9 mouse cellular contexts compared by ENCODE assay signal in genomic region chr14:48752579-48752905, GRCm38 (mm10).
DNase-seq lines count a peak whose midpoint lies in the region; ATAC-seq and TF ChIP-seq lines count a peak whose summit lies in the region.
"Had no signal": no experiment of that assay in that cellular context is flagged by ENCODE, and none has a peak within 500 bp of the region (broad histone marks: within the 10 kb centered on the region; RNA-seq: fewer than 3 reads in every experiment).

No protein-coding gene starts in this region.

- 23% methylated on average over 8 of the region's 8 CpGs for WGBS in kidney, postnatal 0 days
- 23% methylated on average over 8 of the region's 8 CpGs for WGBS in kidney, embryonic 14.5 days
- 10% methylated on average over 8 of the region's 8 CpGs for WGBS in forebrain, embryonic 14.5 days
- 39% methylated on average over 8 of the region's 8 CpGs for WGBS in limb, embryonic 12.5 days
- WGBS in neural tube, embryonic 14.5 days, result 21% methylated on average over 8 of the region's 8 CpGs

- H3K4me3 ChIP-seq in kidney, postnatal 0 days (replicated peaks; ENCODE audit: low read depth, low read length), result no peak overlapping the region
- no peak overlapping the region for H3K4me3 ChIP-seq in kidney, embryonic 14.5 days (ENCODE audit: low read length)
- peak overlapping the region; percentile 3; the same call in 1 of the 2 replicates for H3K4me3 ChIP-seq in forebrain, embryonic 14.5 days (ENCODE audit: low read depth, low read length)
- no peak overlapping the region for H3K4me3 ChIP-seq in limb, embryonic 12.5 days (replicated peaks)
- no peak overlapping the region for H3K4me3 ChIP-seq in neural tube, embryonic 14.5 days (ENCODE audit: low read depth, low read length)
- H3K4me3 ChIP-seq: myocyte had no signal

- 0 out of 2 replicates have a peak, but pooled peaks cover 3% of the 10 kb centered on the region for H3K4me1 ChIP-seq in kidney, postnatal 0 days (replicated peaks; ENCODE audit: insufficient read depth, low read length)
- H3K4me1 ChIP-seq in kidney, embryonic 14.5 days (ENCODE audit: control insufficient read depth, insufficient read depth, low read length), result no peaks in the 10 kb centered on the region
- H3K4me1 ChIP-seq in forebrain, embryonic 14.5 days (ENCODE audit: control insufficient read depth, insufficient read depth, low read length), result peaks cover 28% of the 10 kb centered on the region
- peaks cover 30% of the 10 kb centered on the region for H3K4me1 ChIP-seq in limb, embryonic 12.5 days (replicated peaks)
- H3K4me1 ChIP-seq in neural tube, embryonic 14.5 days (ENCODE audit: control insufficient read depth, insufficient read depth, low read length), result peaks cover 14% of the 10 kb centered on the region; the same call in 1 of the 2 replicates

- TF ChIP-seq CTCF in kidney, postnatal 0 days (IDR thresholded peaks at IDR 0.05; ENCODE audit: low read depth), result no peak

- no peak for ATAC-seq in kidney, postnatal 0 days (replicated peaks; ENCODE audit: low FRiP score, low read depth)
- no peak for ATAC-seq in kidney, embryonic 14.5 days (ENCODE audit: low FRiP score, low TSS enrichment)
- ATAC-seq in forebrain, embryonic 14.5 days, result no peak
- no peak for ATAC-seq in limb, embryonic 12.5 days (ENCODE audit: insufficient number of reproducible peaks, insufficient read depth, low FRiP score, low TSS enrichment, low read depth)
- no peak for ATAC-seq in neural tube, embryonic 14.5 days (ENCODE audit: low read depth)

- H3K27me3 ChIP-seq in kidney, postnatal 0 days (ENCODE audit: insufficient read depth, low read length), result peaks cover 8% of the 10 kb centered on the region
- H3K27me3 ChIP-seq in kidney, embryonic 14.5 days (ENCODE audit: control insufficient read depth, insufficient read depth, low read length), result peaks cover 41% of the 10 kb centered on the region
- peaks cover 19% of the 10 kb centered on the region for H3K27me3 ChIP-seq in forebrain, embryonic 14.5 days (replicated peaks; ENCODE audit: control insufficient read depth, insufficient read depth, low read length)
- peaks cover 24% of the 10 kb centered on the region for H3K27me3 ChIP-seq in limb, embryonic 12.5 days
- no peaks in the 10 kb centered on the region; the same call in 1 of the 2 replicates for H3K27me3 ChIP-seq in neural tube, embryonic 14.5 days (ENCODE audit: control insufficient read depth, insufficient read depth, low read length)

- H3K9me3 ChIP-seq in kidney, postnatal 0 days (replicated peaks; ENCODE audit: low read length), result no peaks in the 10 kb centered on the region
- no peaks in the 10 kb centered on the region for H3K9me3 ChIP-seq in kidney, embryonic 14.5 days (ENCODE audit: control insufficient read depth, low read length)
- H3K9me3 ChIP-seq in forebrain, embryonic 14.5 days (replicated peaks; ENCODE audit: control insufficient read depth, low read length), result 0 out of 2 replicates have a peak, but pooled peaks cover 2% of the 10 kb centered on the region
- H3K9me3 ChIP-seq in limb, embryonic 12.5 days, result no peaks in the 10 kb centered on the region
- no peaks in the 10 kb centered on the region for H3K9me3 ChIP-seq in neural tube, embryonic 14.5 days (ENCODE audit: control insufficient read depth, low read length)

- H3K27ac ChIP-seq in kidney, postnatal 0 days, result no peak overlapping the region
- H3K27ac ChIP-seq in kidney, embryonic 14.5 days (ENCODE audit: low read depth, low read length), result no peak overlapping the region
- H3K27ac ChIP-seq in forebrain, embryonic 14.5 days (ENCODE audit: low read depth, low read length), result no peak overlapping the region
- H3K27ac ChIP-seq in limb, embryonic 12.5 days, result no peak overlapping the region
- no peak overlapping the region for H3K27ac ChIP-seq in neural tube, embryonic 14.5 days (ENCODE audit: low read depth, low read length)

- H3K36me3 ChIP-seq in kidney, postnatal 0 days (ENCODE audit: insufficient read depth, low read length), result no peaks in the 10 kb centered on the region
- no peaks in the 10 kb centered on the region for H3K36me3 ChIP-seq in kidney, embryonic 14.5 days (ENCODE audit: control insufficient read depth, insufficient read depth, low read length)
- H3K36me3 ChIP-seq in forebrain, embryonic 14.5 days (ENCODE audit: control insufficient read depth, insufficient read depth, low read length), result no peaks in the 10 kb centered on the region
- H3K36me3 ChIP-seq in limb, embryonic 12.5 days, result no peaks in the 10 kb centered on the region
- H3K36me3 ChIP-seq in neural tube, embryonic 14.5 days (ENCODE audit: control insufficient read depth, insufficient read depth, low read length), result no peaks in the 10 kb centered on the region

- no peak for DNase-seq in kidney, postnatal 0 days (ENCODE audit: low spot score)
- DNase-seq in forebrain, embryonic 14.5 days (ENCODE audit: low spot score), result no peak
- DNase-seq in thymus, postnatal 4 days, result no peak
- DNase-seq in layer of hippocampus, adult 8-10 months (ENCODE audit: low spot score in 2 of 2), result no peak
- no peak for DNase-seq in thymus, postnatal 14 days

- peak overlapping the region; percentile 14; the same call in 1 of the 2 replicates for H3K4me2 ChIP-seq in kidney, postnatal 0 days (ENCODE audit: low read length)
- H3K4me2 ChIP-seq in kidney, embryonic 14.5 days (replicated peaks; ENCODE audit: low read depth, low read length), result no peak overlapping the region; the same call in 1 of the 2 replicates
- peak overlapping the region; percentile 30 for H3K4me2 ChIP-seq in forebrain, embryonic 14.5 days (ENCODE audit: low read length)
- peak overlapping the region; percentile 45 for H3K4me2 ChIP-seq in limb, embryonic 12.5 days
- H3K4me2 ChIP-seq in neural tube, embryonic 14.5 days (ENCODE audit: low read depth, low read length), result peak overlapping the region; percentile 37; the same call in 1 of the 2 replicates

- no peak overlapping the region for H3K9ac ChIP-seq in kidney, postnatal 0 days (ENCODE audit: low read depth, low read length)
- no peak overlapping the region for H3K9ac ChIP-seq in kidney, embryonic 14.5 days (ENCODE audit: low read depth, low read length)
- H3K9ac ChIP-seq in forebrain, embryonic 14.5 days (ENCODE audit: low read length), result no peak overlapping the region
- H3K9ac ChIP-seq in limb, embryonic 12.5 days (replicated peaks), result no peak overlapping the region
- no peak overlapping the region for H3K9ac ChIP-seq in neural tube, embryonic 14.5 days (replicated peaks; ENCODE audit: low read depth, low read length)
